Mouse (Mus musculus) monocyte, adult 5-6 weeks (primary cell): ENCODE results near the gene Papss2. TPM values are rescaled to one million over a fixed set of nuclear protein-coding genes. Genes with fewer than 3 reads are reported as not detected.

ENCODE experiments used
- ATAC-seq: fragments of 153-309, 156-312 bp; replicated peaks from 2 replicates; pipeline ENCODE4 v1.8.0; 2017; ENCODE audit warnings: mild to moderate bottlenecking; ENCODE audit not compliant: low TSS enrichment, insufficient number of reproducible peaks, severe bottlenecking, poor library complexity, low FRiP score
- total RNA-seq: library from RNA; stranded (forward); fragments of 200-1000, 200-491, 200-594 nt; gene quantifications from 3 replicates; pipeline ENCODE4 v1.2.3, GENCODE M21; 2017

The Papss2 gene
- total RNA-seq, 1 experiment from 2014 or later: 2.8 TPM

DNA sequence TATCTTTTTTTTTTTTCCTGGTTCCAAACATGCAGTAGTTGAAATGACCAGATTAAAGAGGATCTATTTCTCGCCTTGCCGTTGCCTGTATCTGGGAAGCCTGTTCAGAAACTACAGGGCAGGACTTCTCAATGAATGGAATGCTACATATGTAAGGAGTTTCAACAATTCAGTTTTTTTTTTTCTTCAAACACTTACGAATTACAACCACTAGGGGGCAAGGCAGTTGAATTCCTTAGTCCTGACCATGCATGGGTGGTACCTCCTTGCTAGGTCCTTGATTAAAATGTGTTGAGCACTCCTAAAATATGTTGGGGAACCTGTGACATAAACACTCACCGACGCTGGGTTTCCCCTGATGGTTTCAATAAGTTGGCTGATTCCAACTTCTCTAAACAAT, 1.7 kb upstream of the Papss2 start:
- 0 out of 2 replicates have a peak, but pooled peaks have one; percentile 28 for ATAC-seq

DNA sequence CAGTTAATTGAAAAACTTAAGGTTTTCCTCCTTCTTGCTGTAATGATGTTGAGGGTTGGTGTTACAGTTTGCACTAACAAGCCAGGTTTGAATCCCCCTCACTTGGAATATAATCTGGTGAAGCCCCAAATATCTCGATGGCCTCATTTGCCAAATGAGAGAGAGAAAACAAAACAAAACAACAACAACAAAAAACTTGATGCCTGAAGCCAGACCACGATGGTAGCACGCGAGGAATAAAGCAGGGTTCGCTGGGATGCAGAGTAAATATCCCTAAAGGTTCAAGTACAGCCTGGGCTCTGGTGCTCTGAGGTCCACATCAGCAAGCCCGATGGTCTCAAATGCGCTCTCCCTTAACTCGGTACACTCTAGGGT, 472 bp upstream of the Papss2 start:
- ATAC-seq: no peak

DNA sequence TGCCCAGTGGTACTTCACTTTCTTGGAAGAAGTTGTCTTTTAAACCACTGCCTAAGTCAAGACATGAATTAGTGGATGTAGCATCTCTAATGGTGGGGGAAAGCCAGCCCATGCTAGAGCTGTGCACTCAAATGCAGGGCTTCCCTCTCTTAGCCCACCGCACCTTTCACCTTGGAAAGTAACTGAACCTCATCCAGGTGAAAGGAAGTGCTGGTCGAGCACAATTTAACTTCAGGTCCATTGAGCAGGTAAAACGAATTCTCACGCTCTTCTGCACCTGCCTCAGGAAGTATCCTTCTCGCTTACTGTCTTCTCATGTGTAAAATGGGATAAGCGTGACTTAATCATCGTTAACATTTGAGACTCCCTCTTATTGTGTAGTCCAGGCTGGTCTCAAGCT, 3.4 kb downstream of the Papss2 start:
- ATAC-seq: no peak

DNA sequence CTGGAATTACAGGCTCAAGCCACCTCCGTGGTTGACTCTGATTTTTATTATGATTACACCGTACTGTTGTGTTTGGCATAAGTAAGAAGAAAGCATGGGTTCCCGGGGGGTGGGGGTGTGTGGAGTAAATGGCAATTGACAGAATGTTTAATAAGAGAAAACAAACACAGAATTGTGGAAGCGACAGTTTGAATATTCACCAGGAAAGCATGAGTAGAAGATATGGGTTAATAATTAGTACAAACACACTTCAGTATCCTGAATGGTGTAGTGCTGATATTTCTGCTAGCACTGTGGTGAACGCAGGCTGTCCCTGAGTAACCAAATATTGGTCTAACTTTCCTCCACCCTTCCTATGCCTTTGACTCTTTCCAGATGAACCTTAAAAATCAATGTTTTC, 3.8 kb downstream of the Papss2 start:
- ATAC-seq: no peak

DNA sequence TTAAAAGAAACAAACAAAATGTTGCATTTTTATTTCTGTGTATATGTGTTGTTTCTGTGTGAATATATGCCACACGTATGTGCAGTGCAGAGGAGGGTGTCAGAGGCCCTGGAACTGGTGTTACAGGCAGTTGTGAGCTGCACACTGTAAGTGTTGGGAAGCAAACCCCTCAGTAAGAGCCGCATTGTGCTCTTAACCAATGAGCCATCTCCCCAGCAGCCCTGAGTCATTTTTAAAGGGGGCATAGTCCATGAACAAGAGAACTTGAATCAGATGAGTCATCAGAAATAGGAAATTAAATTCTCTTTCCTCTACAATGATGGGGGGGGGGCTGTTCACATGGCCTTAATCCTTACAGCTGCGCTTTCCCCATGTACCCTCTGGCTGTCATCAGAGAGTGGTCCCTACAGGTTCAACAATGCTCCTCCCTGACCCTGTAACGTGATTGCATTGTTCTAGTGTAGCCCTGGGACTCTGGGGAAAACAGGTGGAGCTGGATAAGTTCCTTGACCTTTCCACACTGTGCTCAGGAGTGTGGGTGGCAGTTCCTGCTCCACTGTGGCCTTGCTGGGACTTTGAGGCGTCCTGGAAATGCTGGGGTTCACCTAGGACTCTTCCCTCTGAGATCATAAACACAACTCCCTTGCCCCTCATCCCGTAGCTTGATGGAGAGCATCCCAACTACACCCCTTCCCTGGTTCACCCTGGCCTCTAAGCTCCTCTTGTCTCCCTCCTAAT, 5.6 kb downstream of the Papss2 start:
- no peak for ATAC-seq

DNA sequence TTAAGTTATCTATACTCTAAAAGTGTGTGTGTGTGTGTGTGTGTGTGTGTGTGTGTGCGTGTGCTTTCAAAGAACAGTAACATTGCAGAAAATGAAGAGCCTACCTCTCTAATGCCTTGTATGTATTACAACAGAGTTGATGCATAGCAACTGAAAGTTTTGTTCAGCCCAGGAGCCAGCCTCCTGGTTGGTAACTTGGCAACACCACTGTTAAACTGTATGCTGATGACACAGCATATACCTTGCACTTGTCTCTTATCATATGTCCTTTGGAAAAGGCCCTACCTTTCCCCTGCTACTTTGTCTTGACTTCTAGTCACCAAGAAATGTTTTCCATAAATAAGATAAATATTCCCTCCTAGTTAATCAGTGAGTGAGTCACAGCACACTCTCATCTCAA, 7.9 kb downstream of the Papss2 start:
- no peak for ATAC-seq

DNA sequence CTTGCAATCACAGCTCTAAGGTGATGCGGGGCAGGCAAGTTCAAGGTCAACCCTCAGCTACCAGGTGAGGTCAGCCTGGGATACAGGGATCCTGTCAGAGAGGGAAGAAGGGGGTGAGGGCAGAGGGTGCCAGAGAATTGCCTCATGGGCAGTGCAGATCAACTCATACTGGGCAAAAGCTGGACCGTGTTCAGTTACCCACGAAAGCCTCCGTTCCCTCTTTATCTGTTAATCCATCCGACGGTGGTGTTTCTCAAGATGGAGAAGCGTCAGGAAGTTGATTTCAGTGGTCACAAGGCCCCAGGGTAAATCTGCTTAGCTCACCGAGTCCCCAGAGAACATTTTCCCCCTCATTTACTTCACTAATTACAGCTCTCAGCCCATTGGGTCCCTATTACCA, 8.5 kb downstream of the Papss2 start:
- ATAC-seq: no peak

DNA sequence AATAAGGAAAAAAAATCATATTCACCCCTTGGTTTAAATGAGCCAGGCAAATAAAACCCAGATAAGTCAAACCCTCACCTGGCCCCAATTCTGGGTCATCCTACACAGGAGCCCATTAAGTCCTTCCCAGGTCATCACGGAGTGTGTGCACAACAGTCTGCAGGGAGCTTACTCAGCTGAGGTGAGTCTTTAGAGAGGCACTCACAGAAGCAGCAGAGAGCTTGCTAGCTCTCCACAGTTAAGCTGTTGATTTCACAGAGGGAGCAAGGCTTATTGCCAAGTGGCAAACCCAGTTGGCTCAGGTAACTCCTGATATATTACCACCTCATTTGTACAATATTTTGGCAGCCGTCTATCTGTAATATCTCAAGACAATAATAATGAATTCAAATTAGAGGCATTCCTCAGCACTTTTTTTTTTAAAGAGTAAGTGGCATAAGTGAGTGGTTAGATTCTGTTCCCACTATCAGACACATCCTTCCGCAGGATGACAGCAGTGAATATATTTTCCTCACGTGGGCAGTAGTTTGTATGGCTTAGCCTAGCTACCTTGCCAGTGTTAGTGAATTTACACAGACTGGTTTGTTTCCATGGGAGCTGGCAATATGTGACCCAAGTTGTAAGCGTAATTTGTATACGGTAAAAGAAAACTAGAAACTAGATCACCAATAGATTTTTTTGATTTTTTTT, 9.1 kb downstream of the Papss2 start:
- ATAC-seq: no peak

DNA sequence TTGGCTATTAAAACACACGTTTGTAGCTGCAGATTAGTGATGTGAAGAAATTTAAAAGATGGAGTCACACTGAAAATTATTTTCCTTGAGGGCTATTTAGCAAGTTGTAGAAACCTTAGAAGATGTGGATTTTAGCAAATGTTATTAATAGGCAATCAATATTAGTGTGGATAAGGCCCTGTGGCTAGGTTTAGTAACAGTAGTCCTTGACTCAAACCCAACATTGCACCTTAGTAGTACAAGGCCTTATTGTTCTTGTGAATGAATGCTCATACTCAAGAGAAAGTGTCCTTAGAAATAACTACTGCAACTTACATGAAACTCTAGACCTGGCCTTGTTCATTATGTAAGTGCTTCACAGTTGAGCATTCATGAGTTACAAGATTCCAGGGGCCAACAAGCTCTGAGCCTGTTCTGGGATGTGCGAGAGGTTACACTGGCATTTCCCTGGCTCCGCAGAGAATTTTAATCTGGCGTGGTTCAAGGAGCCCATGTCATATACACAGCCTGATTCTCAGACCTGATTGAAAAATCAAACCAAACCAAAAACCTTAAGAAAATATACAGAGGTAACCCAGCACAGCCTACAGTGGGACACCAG, 10.7 kb downstream of the Papss2 start:
- no peak for ATAC-seq

DNA sequence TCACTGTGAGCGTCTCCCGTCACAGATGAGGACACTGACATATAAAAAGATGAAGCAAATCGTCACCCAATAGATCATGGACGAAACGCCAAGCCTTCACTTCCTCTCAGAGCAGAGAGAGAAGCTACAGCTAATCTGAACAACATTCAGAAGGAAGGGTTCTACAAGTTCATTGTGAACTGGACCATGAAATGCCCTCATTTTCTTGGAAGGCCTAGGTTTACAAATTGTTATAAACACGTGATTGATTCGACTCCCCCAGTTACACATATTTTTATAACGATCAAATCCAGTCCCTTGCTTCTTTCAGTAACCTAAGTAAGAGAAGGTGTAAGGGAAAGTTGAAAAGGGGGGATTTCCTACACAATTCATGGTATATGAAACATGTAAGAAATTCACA, 11.4 kb downstream of the Papss2 start:
- ATAC-seq: no peak

DNA sequence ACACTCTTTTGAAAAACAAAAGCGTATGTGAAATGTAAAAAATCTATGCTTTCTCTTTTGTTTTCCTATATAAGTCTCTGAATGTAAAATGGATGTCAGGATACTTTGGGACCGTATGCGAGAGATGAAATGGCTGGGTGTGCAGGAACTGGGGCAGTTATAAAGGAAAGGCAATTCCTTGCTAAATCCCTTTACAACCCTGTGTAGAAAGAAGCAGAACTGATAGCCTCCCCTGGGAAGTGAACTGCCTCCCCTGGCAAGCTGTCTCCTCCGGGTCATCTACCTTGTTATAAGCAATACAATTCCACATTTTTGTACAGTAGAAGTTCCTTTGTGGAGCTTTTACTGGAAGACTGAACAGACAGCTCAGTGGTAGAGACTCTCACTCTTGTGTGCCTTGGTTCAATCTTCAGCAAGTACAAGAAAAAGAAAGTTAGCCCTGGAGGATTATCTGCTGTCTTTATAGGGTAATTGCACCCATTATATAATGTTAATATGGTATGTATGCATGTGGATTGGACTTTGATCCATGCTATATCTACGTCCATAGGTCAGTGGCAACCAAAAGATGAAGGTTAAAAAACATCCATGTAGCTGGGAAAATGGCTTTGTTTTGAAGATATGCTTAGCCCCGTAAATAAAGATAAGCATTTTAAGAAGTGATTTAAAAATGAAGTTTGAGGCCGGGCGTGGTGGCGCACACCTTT, 15.9 kb downstream of the Papss2 start:
- no peak for ATAC-seq

DNA sequence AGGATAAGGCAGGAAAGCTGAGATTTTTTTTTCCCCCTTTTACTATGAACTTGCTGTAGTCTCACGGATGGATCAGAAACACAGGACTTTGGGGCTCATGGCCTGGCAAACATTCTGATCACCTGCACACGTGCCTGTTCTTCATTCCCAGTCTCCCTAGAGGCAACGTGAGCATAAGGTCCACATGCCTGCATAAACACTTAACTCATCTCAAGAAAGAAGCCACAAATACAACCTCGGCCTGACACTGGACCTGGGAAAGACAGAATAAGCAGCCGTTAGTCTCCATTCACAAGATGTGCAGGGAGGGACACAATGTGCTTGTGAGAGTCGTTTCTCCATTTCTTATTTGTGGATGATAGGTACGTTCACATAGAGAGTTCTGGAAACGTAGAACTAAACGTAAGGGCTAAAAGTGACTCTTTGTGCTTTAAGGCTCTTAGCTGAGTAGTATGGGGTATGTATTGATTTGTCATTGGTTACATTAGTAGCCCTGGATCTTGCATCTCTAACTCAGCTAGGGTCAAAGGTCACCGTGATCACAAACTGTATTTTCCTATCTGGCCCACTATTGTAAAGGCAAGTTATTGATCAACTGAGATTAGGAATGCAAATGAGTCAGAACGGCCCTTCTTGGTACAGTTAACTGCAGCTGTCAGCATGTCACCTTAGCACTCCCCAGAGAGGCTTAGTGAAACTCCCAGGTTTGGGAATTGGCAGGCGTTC, 18.6 kb downstream of the Papss2 start:
- ATAC-seq: no peak

DNA sequence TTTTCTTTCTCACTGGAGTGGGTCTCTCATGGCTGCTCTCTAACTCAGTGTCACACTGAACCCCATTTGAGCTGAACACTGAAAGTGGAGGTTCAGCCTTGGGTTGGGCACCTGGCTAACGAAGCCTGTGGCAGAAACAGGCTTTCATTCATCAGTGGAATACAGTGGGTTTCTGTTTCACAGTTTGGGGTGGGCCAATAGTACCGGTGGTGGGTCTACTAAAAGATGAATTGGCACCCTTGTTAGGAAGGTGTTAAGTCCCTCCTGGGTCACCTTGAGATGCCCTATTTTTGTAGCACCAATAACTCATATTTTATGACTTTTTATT, 19.1 kb downstream of the Papss2 start:
- ATAC-seq: no peak

DNA sequence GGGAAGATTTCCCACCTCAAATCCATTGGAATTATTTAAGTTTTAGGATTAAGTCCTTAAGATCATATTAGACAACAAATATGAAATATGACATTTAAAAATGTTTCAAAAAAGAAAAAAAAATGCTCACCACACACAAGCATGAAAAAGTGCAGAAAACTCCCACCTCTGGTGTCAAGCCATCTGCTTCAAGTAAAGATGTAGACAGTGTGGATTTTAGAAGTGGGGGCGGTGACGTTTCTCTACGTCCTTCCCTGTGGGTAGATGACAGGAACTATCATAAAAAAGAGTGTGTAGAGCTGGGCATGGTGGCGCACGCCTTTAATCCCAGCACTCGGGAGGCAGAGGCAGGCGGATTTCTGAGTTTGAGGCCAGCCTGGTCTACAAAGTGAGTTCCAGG, 21.1 kb downstream of the Papss2 start:
- ATAC-seq: no peak

DNA sequence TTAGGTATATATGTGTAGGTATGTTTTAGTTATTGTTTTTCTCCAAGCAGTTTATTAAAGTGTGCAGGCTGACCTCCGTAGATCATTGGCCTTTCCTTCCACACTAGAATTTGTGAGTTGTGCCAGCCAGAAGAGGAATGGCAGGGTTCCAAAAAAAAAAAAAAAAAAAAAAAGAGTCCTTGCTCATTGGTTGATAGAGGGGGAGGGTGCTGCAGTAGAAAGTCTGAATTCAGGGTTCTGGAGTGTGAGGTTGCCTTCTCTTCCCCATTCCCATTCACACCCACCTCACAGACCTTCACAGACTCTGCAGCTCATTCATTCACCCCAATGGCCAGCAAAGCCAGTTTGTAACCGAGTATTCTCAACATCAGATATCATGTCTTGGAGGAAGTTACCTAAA, 24.1 kb downstream of the Papss2 start:
- no peak for ATAC-seq

DNA sequence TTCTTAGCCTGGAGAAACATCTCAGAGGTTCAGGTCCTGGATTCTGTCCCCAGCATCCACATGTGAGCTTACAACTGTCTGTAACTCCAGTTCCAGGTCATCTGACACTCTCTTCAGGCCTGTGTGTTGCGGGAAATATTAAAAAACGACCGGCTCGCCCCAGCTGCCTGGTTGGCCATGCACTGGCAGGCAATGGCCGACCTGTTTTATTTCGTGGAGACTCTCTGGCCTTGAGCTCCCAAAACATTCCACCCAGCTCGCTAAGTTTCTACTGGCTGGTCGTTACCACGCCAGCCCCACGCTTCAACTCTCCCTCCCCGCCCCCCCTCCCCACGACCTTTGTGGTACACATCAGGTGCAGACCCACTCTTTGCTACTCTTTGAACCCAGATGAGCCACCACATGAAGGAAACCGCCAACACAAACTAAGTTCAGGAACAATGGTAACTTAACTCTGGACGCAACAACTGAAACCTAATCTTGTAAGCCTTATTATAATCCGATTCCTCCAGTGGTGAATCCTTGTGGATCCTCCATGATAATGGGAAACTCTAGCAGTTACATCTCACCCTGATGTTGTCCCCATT, 25.4 kb downstream of the Papss2 start:
- ATAC-seq: no peak

DNA sequence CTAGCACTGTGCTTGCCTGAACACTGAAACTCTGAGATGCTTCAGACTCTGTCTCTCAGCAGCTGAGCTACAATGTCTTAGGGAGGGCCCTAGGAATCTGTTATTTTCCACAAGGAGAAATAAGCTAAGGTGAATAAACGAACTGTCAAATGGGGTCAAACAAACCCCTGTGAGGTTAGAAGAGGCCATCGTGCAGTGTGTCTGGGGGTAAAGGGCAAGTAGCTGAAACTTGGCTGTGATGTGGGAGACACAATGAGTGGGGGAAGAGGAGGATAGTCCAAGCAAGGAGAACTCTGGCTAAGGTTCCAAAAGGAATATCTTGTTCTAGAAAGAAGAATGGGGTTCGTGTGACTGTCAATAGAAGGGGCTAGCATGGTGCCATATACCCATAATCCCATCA, 26.6 kb downstream of the Papss2 start:
- no peak for ATAC-seq

DNA sequence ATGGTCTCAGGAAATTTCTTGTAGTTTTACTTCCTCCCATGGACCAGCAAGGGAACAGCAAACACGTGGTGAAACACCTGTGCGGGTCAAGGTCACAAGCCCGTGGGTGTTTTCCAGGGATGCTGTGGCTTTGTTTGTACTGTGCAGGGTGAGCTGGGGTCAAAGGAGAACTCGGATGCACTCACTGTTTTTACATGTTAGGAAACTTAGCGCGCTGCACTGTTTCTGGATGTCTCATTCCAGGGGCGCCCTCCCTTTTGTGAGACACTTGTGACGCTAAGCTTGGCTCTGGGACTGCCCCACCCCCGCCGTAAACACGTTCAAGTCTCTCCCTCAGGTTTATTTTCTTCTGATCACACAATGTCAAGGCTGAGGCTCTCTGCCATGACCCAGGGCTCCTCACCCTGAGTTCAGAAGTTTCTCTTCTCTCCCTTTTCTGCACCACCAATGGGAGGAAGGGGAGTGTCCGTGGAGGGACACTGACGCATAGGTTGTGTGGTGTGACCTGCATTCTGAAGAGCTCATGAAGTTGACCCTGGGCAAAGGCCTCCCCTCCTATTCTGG, 31.3 kb downstream of the Papss2 start:
- ATAC-seq: no peak
